Mouse (Mus musculus): ENCODE results near the gene Itga9.

Itga9 gene

DNA sequence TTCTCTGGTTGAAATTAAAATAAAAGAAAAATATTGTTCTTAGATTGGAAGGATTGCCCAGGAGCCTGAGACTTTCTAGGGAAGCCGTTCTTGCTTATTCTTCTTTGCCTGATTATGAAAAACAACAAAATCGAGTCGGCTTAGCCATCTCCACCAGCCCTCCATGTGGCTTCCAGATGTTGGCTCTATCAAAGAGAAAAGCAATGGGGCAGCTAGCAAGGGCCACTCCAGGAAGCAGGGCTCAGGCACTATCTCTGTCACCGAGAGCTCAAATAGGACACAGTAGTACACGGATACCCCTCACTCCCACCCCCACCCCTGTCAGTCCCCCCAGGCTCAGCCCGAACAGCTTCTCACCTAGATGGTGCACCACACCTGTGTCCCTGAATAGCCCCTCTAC is 168.2 kb downstream of the Itga9 start:
- no peak for DNase-seq (ENCODE audit: low spot score in 2 of 2)

GRCm38 (mm10) chr9:118776880-118777438 is 170.5 kb downstream of the Itga9 start:
- no peak for DNase-seq (ENCODE audit: low spot score in 2 of 2)

- no peak for DNase-seq (ENCODE audit: low spot score in 2 of 2)
Observed at GRCm38 (mm10) chr9:118778596-118778995, 172.1 kb downstream of the Itga9 start.

DNA sequence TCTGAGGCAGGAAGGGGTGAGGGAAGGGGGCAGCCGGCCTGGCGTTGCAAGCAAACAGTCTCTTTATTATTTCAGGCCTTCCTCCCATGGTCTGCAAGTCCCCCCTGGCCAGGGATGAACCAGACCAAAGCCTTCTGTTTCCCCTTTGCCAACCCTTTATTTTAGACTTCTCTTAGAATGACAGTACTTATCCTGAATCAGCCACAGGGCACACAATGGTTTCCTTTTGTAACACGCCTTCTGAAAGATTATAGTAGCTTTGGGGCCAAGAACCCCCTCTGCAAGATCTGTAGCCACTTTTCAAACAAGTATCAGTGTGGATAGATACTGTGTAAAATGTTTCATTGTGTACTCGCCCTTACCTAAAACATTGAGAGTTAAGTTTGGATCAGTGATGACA is 178.1 kb downstream of the Itga9 start:
- no peak for DNase-seq (ENCODE audit: low spot score in 2 of 2)

DNA sequence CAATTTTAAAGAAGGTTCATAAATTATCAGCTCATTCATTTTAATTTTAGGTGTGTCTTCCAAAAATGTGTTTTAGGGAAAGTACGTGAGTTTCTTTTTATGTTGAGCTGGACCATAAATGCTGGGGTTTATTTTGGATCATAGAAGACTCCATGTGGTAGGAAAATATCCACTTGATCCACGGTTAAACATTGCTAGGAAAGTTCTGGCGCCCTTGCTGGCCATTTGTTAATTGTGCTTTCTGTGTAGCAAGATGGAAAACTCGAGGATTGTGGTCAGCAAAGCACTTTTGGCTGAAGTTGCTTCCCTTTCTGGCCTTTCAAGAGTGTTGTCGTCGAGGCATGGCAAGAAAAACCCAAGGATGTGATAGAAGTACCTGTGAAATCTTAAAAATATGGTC is 179.3 kb downstream of the Itga9 start:
- no peak for DNase-seq (ENCODE audit: low spot score in 2 of 2)

DNA sequence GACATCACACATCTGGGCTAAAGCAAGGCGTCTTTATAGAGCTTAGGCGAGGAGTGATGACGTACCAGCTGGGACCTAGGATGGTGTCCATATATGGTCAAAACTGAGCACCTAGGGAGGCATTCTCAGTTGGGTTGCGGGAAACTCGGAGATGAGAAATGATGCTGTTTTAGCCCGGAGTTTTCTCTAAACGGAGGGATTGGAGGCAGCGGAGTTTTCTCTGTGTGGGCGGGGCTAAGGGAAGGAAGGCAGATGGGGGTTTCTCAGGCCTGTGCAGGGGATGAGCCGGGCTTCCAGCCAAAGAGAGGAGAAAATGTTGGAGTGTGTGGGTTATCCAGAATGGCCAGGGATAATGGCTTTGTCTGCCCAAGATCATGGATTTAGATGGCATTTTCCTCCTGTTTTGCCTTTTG is 182.4 kb downstream of the Itga9 start:
- peak in 1 of 2 experiments; percentile 42 for DNase-seq (ENCODE audit: low spot score in 2 of 2)

DNA sequence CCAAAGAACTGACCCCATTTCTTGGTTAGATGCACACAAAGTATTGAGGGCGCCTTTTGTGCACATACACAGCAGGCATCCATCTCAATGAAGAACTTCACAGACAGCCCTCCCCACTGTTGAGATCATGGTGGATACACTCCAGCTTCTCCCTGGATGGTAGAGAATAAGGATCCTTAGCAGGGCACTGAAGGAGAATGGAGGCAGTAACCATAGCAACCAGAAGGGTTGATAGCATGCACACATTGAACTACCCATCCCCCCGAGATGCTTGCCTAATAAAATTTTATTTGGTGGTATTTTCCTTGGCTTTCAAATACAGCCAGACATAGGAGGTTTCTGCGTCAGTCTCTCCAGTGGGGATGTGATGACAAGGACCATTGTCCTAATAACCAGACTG is 184.7 kb downstream of the Itga9 start:
- DNase-seq (ENCODE audit: low spot score in 2 of 2), result no peak

DNA sequence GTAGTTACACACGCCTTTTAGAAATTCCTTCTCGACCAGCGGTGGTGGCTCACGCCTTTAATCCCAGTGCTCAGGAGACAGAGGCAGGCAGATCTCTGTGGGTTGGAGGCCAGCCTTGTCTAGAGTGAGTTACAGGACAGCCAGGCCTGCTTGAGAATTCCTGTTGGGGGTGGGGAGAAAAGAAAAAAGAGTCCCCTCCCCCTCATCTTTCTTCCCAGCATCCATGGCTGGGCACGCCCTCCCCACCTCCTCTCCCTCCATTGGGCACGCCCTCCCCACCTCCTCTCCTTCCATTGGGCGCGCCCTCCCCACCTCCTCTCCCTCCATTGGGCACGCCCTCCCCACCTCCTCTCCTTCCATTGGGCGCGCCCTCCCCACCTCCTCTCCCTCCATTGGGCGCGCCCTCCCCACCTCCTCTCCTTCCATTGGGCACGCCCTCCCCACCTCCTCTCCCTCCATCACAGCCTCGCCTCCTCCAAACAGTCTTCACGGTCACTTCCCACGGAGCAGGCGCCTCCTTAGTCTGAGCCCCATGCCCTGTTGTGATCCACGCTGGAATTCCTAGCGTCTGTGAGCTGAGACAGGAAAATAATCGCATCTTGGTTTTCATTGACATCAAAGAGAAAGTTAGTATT is 186.8 kb downstream of the Itga9 start:
- no peak for DNase-seq (ENCODE audit: low spot score in 2 of 2)

GRCm38 (mm10) chr9:118794668-118795067 is 188.2 kb downstream of the Itga9 start:
- no peak for DNase-seq (ENCODE audit: low spot score in 2 of 2)

GRCm38 (mm10) chr9:118795304-118795703 is 188.8 kb downstream of the Itga9 start:
- DNase-seq (ENCODE audit: low spot score in 2 of 2), result no peak

DNA sequence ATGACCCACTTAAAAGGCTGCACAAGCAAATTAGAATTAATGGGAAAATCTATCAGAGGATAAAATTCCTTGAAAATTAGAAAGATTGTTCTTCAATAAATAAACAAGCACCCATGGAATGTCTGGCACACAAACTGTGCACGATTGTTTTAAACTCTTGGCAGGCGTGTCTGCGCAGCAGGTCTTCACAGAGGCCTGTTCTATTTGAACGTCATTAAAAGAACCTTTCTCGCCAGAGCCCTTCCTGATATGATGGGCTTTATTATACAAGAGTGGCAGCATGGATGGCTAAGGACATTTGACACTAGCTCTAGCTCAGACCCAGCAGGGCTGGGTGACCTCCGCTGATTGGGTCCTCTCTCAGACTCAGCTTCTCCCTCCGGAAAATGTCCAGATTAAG is 192.6 kb downstream of the Itga9 start:
- DNase-seq (ENCODE audit: low spot score in 2 of 2), result no peak

DNA sequence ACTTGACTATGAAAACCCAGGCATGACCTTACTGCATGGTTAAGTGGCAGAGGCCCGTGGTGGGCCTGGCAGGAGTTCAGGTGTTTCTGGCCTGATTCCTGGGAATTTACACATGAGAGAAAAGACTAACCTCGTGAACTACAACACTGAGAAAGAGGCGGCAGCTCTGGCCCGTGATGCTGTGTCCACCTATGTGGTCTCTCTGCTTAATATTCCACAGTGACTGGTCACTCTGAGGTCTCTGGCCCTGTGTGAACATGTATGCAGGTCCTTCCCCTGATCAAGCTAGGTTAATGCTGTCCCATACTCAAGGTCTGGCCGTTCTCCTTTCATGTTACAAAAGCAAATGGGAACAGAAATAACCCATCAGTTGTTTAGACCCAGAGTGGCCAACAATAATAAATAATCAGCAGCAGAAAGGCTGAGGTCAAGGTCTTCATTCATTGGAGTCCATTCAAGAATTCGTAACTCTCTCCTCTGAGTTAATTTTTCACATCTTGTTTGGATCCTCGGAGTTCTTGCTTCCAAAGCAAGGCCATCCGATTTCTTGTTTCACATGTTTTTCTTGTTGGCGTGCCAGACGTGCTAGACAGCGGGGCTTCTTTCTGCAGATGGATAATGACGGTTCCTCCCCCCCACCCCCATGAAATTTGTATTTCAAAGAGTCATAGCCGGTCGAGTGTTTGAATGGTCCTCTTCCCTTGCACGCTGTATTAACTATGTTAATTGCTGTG is 194.9 kb downstream of the Itga9 start:
- no peak for DNase-seq (ENCODE audit: low spot score in 2 of 2)

DNA sequence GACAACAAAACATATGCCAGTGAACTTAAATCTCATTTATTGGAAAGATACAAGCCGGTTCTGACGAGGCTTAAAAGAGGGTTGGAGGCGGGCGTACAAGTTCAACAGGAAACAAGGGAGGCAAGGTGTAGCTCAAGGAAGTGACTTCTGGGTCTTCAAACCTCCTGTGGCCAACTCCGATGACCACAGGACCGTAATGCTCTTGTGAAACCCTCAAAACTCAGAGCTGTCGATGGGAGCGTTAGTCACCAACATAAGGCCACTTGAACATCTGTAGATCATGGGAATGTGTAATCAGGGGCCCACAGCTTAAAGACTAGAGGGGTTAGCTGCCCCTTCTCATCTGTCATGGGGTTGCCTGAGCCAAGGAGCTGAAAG is 195.4 kb downstream of the Itga9 start:
- no peak for DNase-seq (ENCODE audit: low spot score in 2 of 2)

GRCm38 (mm10) chr9:118802380-118802779 is 195.9 kb downstream of the Itga9 start:
- no peak for DNase-seq (ENCODE audit: low spot score in 2 of 2)

- DNase-seq (ENCODE audit: low spot score in 2 of 2), result no peak
Observed at GRCm38 (mm10) chr9:118805740-118806139, 199.2 kb downstream of the Itga9 start.

DNA sequence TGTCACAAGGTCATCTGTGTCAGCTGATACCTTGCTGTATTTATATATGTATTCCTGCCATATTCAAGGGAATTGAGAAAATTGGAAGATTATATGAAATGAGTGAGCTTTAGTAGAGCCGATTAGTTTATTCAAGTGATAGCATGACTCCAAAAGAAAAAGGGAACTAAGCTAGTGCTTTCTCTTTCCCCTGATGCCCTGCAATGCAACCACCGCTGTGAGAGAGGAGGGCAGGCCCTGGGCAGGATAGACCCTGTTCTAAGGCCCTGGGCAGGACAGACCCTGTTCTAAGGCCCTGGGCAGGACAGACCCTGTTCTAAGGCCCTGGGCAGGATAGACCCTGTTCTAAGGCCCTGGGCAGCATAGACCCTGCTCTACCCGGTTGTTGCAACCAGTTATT is 201.2 kb downstream of the Itga9 start:
- DNase-seq (ENCODE audit: low spot score in 2 of 2), result no peak

- DNase-seq (ENCODE audit: low spot score in 2 of 2), result no peak
Observed at GRCm38 (mm10) chr9:118812221-118812620, 205.7 kb downstream of the Itga9 start.

GRCm38 (mm10) chr9:118813492-118813891 is 207.0 kb downstream of the Itga9 start:
- no peak for DNase-seq (ENCODE audit: low spot score in 2 of 2)

DNA sequence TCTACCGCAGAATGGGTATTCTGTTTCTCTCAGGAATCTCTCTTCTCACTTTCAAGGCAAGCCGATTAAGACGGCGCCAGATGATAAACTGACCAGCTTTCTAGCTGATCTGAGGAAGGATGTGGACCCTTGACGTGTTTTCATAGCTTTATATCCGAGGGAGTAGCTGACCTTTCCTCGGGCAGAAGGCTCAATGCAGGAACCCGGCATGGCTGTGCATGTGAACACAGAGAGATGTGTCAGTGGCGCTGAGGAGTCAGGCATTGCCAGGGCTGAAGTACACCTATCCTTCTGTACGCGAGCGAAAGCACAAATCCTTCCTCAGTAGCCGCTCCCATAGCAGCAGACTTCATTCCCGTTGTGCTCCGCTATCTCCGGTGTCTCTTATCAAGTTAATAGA is 207.6 kb downstream of the Itga9 start:
- no peak for DNase-seq (ENCODE audit: low spot score in 2 of 2)

DNA sequence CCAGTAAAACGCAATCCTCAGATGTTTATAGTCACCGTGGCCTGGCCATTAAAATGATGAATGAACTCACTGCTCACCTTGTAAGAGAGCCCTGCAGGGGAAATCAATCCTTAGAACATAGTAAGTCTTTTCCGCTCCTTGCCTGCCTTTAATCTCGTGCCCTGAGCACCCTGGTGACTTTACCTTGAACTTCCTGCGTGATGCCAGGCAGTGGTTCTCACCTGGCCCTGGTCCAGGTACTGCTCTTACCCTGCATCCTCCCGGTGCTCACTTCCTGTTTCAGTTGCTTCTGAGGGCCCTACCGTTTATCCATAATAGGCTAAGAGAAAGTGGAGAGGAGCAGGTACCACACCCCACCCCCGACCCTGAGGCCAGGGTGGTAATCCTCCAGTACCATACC is 208.0 kb downstream of the Itga9 start:
- DNase-seq (ENCODE audit: low spot score in 2 of 2), result no peak

- DNase-seq (ENCODE audit: low spot score in 2 of 2), result no peak
Observed at GRCm38 (mm10) chr9:118815543-118815942, 209.1 kb downstream of the Itga9 start.

DNA sequence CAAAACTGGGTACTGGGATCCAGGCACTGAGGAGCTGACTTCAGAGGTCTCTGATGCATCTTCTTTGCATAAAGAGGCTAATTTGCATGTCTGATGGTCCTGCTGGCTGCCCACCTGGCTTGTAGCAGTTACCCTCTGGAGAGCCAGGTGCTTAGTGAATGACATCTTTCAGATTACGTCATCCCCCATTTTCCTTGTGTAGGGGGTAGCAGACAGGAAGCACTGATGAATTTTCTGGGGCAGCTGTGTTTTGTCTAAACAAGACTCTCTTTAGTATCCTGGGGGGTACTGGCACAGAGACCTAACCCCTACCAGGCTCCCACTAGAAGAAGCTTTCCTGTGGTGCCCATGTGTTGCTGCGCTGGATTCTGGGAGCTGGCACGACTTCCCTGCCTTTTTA is 212.0 kb downstream of the Itga9 start:
- no peak for DNase-seq (ENCODE audit: low spot score in 2 of 2)

Data from right cerebral cortex, postnatal 36 days (tissue).